Mouse (Mus musculus): ENCODE measurements at regions not wholly inside any gene's neighbourhood (a gene's known extent, or its start where the extent isn't known, plus 50 kb on each side); places are given as distances from the start of the nearest gene placed in this dataset.

GRCm38 (mm10) chrX:163669886-163670285 lies 91.2 kb downstream of the Rnf138rt1 start:
- DNase-seq (ENCODE audit: low read depth, low spot score): peak; percentile 3
